Mouse (Mus musculus) heart, postnatal 14 days (tissue): ENCODE measurements at regions not wholly inside any gene's neighbourhood (a gene's known extent, or its start where the extent isn't known, plus 50 kb on each side); places are given as distances from the start of the nearest gene placed in this dataset.
"Not testable (repeated sequence)": the region's sequence is repeated elsewhere in the genome, so short reads cannot be mapped to it uniquely, and the experiment has no call there.

ENCODE experiments used
- DNase-seq, 2 experiments: peaks; one replicate each; pipeline ENCODE4 v3.0.0; 2021 to 2022
- intact Hi-C: fragments of 180-260 bp; cut with DNase I; formaldehyde crosslinking; loops from one replicate; pipeline ENCODE4 v1.15.1; 2025

DNA sequence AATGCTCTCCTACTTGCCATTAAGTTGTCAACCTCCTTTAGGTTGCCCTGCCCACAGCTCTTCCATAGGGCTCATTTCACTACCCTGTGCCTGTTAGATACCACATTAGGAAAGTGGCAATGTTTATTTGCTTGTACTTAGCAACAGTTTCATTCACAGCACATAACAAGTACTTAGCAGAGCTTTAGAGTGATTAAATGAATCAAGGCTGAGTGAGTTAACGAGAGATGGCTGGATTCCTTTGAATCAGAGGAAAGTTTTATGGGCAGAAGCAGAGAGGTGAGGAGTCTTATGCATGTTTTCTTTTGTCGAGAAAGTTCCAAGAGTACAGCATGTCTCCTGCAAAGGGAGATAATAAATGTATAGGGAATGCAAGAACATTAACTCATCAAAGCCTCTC lies 60.5 kb downstream of the Ptgs2 start:
- no peak for DNase-seq
- intact Hi-C loops = no loop called here

- intact Hi-C loops = no loop called here
- peak in 1 of 2 experiments; percentile 1 for DNase-seq
Observed at GRCm38 (mm10) chr1:150164890-150165596, 65.2 kb downstream of the Ptgs2 start.

- intact Hi-C loops = no loop called here
- DNase-seq = no peak
Observed at GRCm38 (mm10) chr1:150165597-150165973, 65.8 kb downstream of the Ptgs2 start.

DNA sequence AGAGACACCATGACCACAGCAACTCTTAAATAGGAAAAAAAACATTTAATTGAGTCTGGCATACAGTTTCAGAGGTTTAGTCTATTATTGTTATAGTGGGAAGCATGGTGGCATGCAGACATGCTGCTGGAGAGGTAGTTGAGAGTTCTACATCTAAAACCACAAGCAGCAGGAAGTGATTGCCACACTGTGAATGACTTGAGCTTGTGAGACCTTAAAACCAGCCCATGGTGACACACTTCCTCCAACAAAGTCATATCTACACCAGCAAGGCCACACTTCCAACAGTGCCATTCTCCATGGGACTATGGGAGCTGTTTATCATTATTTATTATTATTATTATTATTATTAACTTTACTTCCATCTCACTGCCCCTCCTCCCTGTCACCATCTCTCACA lies 67.3 kb downstream of the Ptgs2 start:
- intact Hi-C loops = no loop called here
- DNase-seq = no peak

DNA sequence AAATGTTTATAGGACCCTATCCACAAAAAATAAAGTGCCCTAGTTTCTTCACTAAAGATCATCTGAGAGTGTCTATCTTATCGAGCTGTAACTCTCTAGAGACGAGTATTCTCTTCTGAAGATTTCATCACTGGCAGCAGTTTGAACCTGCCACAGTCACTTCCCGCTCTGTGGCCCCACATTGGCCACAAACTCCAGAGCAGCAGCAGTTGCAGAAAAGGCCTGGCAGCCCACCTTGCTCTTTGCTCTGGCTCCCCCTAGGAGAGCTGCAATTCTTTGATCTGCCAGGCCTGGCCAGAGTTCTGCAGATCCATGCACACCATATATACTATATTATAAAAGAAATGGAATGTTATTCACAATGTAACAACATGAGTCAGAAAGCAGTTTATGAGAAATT lies 74.4 kb downstream of the Ptgs2 start:
- no peak for DNase-seq
- intact Hi-C loops = no loop called here

- intact Hi-C loops = no loop called here
- no peak for DNase-seq
Observed at GRCm38 (mm10) chr1:150177029-150177740, 77.4 kb downstream of the Ptgs2 start.

GRCm38 (mm10) chr1:150202022-150202421 lies 102.2 kb downstream of the Ptgs2 start:
- no peak for DNase-seq
- intact Hi-C loops = no loop called here

GRCm38 (mm10) chr1:150212454-150212853 lies 106.8 kb upstream of the Pdc start:
- intact Hi-C loops = no loop called here
- no peak for DNase-seq

- intact Hi-C loops = no loop called here
Observed at GRCm38 (mm10) chr1:150216672-150217071, 102.5 kb upstream of the Pdc start.

GRCm38 (mm10) chr1:150218802-150219201 lies 100.4 kb upstream of the Pdc start:
- no peak for DNase-seq
- intact Hi-C loops = no loop called here

More at GRCm38 (mm10) chr1:150216672-150217071, 102.5 kb upstream of the Pdc start:
- DNase-seq = no peak

DNA sequence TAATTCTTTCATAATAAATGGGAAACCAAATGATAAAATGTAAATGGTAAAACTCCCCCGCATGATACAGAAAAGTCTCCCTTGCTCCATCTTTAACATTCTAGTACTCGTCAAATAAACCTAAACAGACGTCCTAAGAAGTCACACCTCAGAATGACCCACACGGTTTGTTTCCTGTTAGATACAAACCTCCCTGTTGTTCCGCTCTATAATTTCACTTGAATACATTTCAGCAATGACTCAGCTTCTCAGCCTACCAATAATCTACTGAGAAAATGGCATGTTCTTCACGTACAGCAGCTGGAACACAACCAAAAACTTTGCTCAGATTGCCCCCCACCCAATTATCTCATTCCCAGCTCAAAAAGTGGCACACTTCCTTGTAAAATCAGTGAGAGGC lies 93.7 kb upstream of the Pdc start:
- intact Hi-C loops = no loop called here
- DNase-seq = no peak

- intact Hi-C loops, DNase-seq: not testable (repeated sequence)
Observed at GRCm38 (mm10) chr1:150239504-150239903, 79.7 kb upstream of the Pdc start.

- intact Hi-C loops = no loop called here
- no peak for DNase-seq
Observed at GRCm38 (mm10) chr1:150240110-150240509, 79.1 kb upstream of the Pdc start.

- intact Hi-C loops = no loop called here
- no peak for DNase-seq
Observed at GRCm38 (mm10) chr1:150241153-150241552, 78.1 kb upstream of the Pdc start.

GRCm38 (mm10) chr1:150242108-150242507 lies 77.1 kb upstream of the Pdc start:
- no peak for DNase-seq
- intact Hi-C loops = no loop called here

DNA sequence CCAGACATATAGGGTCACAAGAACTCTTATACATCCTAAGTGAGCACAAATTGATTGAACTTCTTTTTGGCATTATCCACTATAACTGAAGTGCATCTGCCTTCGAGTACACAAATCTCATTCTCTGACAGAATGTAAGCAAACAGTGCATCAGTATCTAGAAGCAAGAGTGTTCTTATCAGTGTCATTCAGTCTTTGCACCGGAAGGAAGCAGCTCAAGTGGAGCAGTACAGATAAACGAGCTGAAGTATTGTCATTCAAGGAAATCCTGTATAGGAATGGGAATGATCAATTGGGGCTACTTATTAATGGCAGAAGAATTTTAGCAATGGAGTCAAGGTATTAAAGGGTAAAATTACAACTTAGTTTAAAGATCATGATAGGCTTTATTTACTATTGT lies 74.3 kb upstream of the Pdc start:
- intact Hi-C loops = no loop called here
- no peak for DNase-seq

- intact Hi-C loops = no loop called here
- DNase-seq = no peak
Observed at GRCm38 (mm10) chr1:150251422-150251821, 67.8 kb upstream of the Pdc start.

- intact Hi-C loops = no loop called here
- no peak for DNase-seq
Observed at GRCm38 (mm10) chr1:150251876-150252275, 67.3 kb upstream of the Pdc start.

GRCm38 (mm10) chr1:150257596-150257995 lies 61.6 kb upstream of the Pdc start:
- intact Hi-C loops = no loop called here
- DNase-seq = no peak

DNA sequence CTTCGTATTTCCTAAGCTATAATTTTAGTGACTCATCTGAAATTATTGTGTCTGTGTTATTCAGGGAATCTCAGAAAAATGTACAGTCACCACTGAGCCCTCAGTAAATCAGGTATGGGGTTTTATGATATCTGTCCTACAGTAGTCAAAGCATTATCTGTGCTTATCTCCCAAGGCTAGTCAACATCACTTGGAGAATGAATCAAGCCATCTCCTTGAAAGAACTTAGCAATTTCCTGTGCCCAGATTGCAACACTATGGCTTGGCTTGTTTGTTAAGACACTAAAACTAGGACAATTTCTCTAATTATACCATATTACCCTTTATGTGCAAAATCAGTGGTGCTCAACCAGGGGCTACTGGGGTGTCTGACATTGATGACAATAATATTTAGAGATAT lies 58.9 kb upstream of the Pdc start:
- intact Hi-C loops = no loop called here
- DNase-seq = no peak

GRCm38 (mm10) chr1:150266502-150266901 lies 52.7 kb upstream of the Pdc start:
- DNase-seq = peak in 1 of 2 experiments; percentile 12
- intact Hi-C loops = loop anchor here (1.0 kb wide), 1 partner anchor 434 kb away; no protein-coding TSS in a partner anchor

- intact Hi-C loops = no loop called here
- DNase-seq = no peak
Observed at GRCm38 (mm10) chr1:150267003-150267402, 52.2 kb upstream of the Pdc start.
